Mouse (Mus musculus) forebrain, embryonic 16.5 days (tissue): Measurements from ENCODE around the gene Disp1. TPM values are rescaled to one million over a fixed set of nuclear protein-coding genes. Genes with fewer than 3 reads are reported as not detected.

Experiments used
- ATAC-seq: fragments of 200-750 bp; cut with Nextera tagmentation; 2 replicates; pipeline ENCODE4 v1.8.0; 2017; ENCODE audit warnings: mild to moderate bottlenecking, moderate library complexity
- H3K27ac ChIP-seq: fragments of 300-500 bp; sonication (generic); 2 replicates; pipeline ENCODE4 v1.5.1; 2014; ENCODE audit warnings: low read length, control low read depth
- H3K27me3 ChIP-seq: fragments of 300-500 bp; sonication (generic); replicated peaks from 2 replicates; pipeline ENCODE4 v1.6.1; 2014; ENCODE audit warnings: low read length; ENCODE audit not compliant: control insufficient read depth, insufficient read depth
- H3K36me3 ChIP-seq: fragments of 300-500 bp; sonication (generic); 2 replicates; pipeline ENCODE4 v1.6.1; 2014; ENCODE audit not compliant: control insufficient read depth, insufficient read depth
- H3K4me1 ChIP-seq: fragments of 300-500 bp; sonication (generic); replicated peaks from 2 replicates; pipeline ENCODE4 v1.6.1; 2014; ENCODE audit warnings: low read length; ENCODE audit not compliant: control insufficient read depth, insufficient read depth
- H3K4me2 ChIP-seq: fragments of 300-500 bp; sonication (generic); 2 replicates; pipeline ENCODE4 v1.6.1; 2014; ENCODE audit warnings: mild to moderate bottlenecking, low read length, control low read depth
- H3K4me3 ChIP-seq: fragments of 300-500 bp; sonication (generic); replicated peaks from 2 replicates; pipeline ENCODE4 v1.5.1; 2014; ENCODE audit warnings: mild to moderate bottlenecking, low read length, control low read depth
- H3K9ac ChIP-seq: fragments of 300-500 bp; sonication (generic); replicated peaks from 2 replicates; pipeline ENCODE4 v1.6.1; 2014; ENCODE audit warnings: low read depth, low read length, control low read depth
- H3K9me3 ChIP-seq: fragments of 300-500 bp; sonication (generic); 2 replicates; pipeline ENCODE4 v1.6.1; 2016; ENCODE audit warnings: low read length; ENCODE audit not compliant: control insufficient read depth
- WGBS: fragments of 180-500 bp; shearing (Covaris S2); extraction: QIAGEN DNeasy Blood & Tissue Kit; methylation state at CpG from one replicate; pipeline ENCODE4 v1.1.7; 2014; 5-methylcytosine and 5-hydroxymethylcytosine counted together
- polyA plus RNA-seq: library from polyadenylated mRNA; unstranded; fragments of >200 nt; fragmentation: Nextera tagmentation; extraction: Ambion mirVana; gene quantifications from 2 replicates; pipeline ENCODE4 v1.2.1, GENCODE M21; 2015

Disp1 gene
- polyA plus RNA-seq, 1 experiment from 2014 or later: 6.4 TPM

DNA sequence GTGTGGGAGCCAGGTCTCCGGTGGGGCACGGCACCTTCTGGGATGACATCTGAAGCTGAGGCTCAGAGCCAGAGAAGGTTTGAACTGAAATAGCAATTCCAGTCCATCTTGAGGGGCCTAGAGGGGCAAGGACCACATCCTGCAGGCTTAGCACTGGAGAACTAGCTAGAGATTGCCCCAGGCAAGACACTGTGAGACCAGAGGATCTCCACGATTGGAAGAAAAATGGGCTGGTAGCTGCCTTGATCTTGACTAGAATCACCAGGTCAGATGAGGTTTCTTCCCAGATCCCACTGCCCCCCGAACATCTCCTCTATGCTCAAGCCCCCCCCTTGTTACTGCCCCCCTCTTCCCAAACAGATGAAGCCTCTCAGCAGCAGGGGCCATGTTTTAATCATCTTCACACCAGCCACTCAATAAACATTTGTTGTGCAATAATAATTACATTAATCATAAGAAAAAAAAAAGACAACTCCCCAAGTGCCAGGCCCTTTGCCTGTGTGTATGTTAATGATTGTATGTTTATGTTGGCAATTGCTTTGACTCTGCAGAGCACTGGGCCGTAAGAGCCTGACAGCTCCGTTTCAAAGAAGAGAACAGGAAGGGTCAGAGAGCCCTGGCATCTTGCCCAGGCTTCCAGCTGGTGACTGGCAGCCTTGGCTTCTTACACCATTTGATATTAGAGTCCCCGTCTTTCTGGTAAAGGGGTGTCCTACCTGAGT is 174.0 kb downstream of the Disp1 start:
- H3K4me1 ChIP-seq: peaks cover 22% of the 10 kb centered on the region
- no peaks in the 10 kb centered on the region for H3K36me3 ChIP-seq
- peak; percentile 77 for ATAC-seq
- no peak overlapping the region for H3K4me3 ChIP-seq
- H3K9me3 ChIP-seq: no peaks in the 10 kb centered on the region
- no peak overlapping the region for H3K9ac ChIP-seq
- peaks cover 21% of the 10 kb centered on the region for H3K27me3 ChIP-seq
- WGBS: 26% methylated on average over 7 of the region's 7 CpGs
- H3K27ac ChIP-seq: no peak overlapping the region
- no peak overlapping the region for H3K4me2 ChIP-seq

DNA sequence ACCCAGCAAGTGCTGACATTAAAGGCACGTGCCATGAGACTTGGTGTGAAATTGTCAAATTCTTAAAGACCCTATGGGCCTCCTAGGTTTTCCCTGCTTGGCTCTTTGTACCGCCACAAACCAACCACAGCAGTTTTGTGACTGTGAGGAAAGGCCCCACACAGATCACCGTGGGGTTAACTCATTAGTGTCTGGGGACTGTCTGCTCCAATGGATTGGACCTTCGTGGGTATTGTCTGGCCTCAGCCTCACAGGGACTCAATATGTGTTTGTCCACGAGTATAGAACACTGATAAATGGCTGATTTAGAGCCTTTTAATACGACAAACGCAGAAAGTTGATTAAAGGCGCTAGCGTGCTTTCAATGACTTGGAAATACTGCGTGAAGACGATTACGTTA is 175.2 kb downstream of the Disp1 start:
- Histone ChIP-seq H3K27ac (no peak overlapping the region), H3K9me3 (0 out of 2 replicates have a peak, but pooled peaks cover 3% of the 10 kb centered on the region), H3K4me1 (peaks cover 22% of the 10 kb centered on the region), H3K4me2 (no peak overlapping the region), H3K27me3 (peaks cover 25% of the 10 kb centered on the region), H3K36me3 (no peaks in the 10 kb centered on the region), H3K9ac (no peak overlapping the region), H3K4me3 (no peak overlapping the region)
- no peak for ATAC-seq
- 7% methylated on average over 12 of the region's 12 CpGs for WGBS

DNA sequence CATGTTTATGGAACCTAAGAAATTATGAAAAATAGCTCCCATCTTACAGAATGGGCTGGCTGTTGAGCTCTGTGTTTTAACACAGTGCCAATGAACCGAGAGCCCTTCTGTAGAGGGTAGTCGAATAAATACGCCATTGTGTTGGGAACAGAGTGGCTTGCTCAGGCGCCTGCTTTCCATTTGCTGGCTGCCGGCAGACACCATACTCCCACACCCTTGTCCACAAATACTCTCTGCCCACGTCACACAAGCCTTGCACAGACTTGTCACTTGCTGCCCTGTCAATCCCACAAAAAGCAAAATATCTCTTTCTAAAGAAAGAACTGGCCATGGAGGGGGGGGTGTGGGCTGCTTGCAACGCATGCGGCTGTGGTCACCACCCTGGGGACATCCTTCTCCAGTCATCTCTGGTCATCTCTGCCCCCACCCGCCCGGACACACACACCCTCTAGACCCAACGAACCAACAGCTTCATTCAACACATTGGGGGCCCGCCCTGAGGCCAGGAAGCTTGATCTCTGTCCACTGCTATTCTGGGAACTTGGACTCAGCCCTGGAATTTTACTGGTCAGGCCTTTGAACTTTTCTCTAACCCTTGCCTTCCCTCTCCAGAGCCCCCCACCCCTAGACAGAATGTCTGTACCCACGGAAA is 178.0 kb downstream of the Disp1 start:
- Histone ChIP-seq H3K4me3 (no peak overlapping the region), H3K36me3 (no peaks in the 10 kb centered on the region), H3K4me1 (peaks cover 19% of the 10 kb centered on the region), H3K27me3 (peaks cover 39% of the 10 kb centered on the region), H3K4me2 (no peak overlapping the region), H3K9ac (no peak overlapping the region), H3K9me3 (0 out of 2 replicates have a peak, but pooled peaks cover 3% of the 10 kb centered on the region), H3K27ac (no peak overlapping the region)
- 74% methylated on average over 13 of the region's 13 CpGs for WGBS
- no peak for ATAC-seq

GRCm38 (mm10) chr1:183041703-183042102 is 179.6 kb downstream of the Disp1 start:
- 69% methylated on average over 6 of the region's 7 CpGs for WGBS

DNA sequence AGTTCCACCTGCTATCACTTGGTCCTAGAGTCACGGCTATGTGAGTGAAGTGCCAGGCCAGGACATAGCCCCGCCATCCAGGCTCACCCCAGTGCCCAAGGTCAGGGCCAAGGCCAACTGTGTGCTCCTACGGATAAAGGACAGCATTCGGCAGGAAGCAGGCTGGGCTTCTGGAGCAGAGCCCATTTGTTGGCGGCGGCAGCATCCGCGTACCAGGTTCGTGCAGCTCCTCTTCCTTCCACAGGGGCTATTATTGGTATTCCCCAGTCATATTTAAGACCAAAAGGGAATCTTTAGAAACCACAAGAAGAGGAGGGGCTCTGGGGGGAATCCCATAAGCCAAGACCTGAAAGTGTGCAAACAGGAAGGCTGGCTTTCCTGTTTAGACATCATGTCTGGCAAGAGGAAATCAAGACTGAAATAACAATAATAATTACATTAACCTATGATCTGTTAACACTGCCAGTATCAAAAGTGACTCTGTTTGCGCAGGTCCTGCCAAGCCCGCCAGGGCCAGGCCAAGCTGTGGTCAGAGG is 180.4 kb downstream of the Disp1 start:
- 81% methylated on average over 11 of the region's 11 CpGs for WGBS
- H3K4me2 ChIP-seq: no peak overlapping the region
- H3K4me3 ChIP-seq: no peak overlapping the region
- 0 out of 2 replicates have a peak, but pooled peaks cover 3% of the 10 kb centered on the region for H3K9me3 ChIP-seq
- ATAC-seq: no peak
- no peaks in the 10 kb centered on the region for H3K4me1 ChIP-seq
- no peak overlapping the region for H3K27ac ChIP-seq
- H3K9ac ChIP-seq: no peak overlapping the region
- no peaks in the 10 kb centered on the region for H3K36me3 ChIP-seq
- H3K27me3 ChIP-seq: peaks cover 39% of the 10 kb centered on the region

More at GRCm38 (mm10) chr1:183041703-183042102, 179.6 kb downstream of the Disp1 start:
- no peaks in the 10 kb centered on the region for H3K36me3 ChIP-seq
- no peak overlapping the region for H3K27ac ChIP-seq
- no peak overlapping the region for H3K9ac ChIP-seq
- H3K4me3 ChIP-seq: no peak overlapping the region
- H3K4me1 ChIP-seq: peaks cover 3% of the 10 kb centered on the region
- ATAC-seq: no peak
- 0 out of 2 replicates have a peak, but pooled peaks cover 3% of the 10 kb centered on the region for H3K9me3 ChIP-seq
- H3K27me3 ChIP-seq: peaks cover 39% of the 10 kb centered on the region
- no peak overlapping the region for H3K4me2 ChIP-seq

DNA sequence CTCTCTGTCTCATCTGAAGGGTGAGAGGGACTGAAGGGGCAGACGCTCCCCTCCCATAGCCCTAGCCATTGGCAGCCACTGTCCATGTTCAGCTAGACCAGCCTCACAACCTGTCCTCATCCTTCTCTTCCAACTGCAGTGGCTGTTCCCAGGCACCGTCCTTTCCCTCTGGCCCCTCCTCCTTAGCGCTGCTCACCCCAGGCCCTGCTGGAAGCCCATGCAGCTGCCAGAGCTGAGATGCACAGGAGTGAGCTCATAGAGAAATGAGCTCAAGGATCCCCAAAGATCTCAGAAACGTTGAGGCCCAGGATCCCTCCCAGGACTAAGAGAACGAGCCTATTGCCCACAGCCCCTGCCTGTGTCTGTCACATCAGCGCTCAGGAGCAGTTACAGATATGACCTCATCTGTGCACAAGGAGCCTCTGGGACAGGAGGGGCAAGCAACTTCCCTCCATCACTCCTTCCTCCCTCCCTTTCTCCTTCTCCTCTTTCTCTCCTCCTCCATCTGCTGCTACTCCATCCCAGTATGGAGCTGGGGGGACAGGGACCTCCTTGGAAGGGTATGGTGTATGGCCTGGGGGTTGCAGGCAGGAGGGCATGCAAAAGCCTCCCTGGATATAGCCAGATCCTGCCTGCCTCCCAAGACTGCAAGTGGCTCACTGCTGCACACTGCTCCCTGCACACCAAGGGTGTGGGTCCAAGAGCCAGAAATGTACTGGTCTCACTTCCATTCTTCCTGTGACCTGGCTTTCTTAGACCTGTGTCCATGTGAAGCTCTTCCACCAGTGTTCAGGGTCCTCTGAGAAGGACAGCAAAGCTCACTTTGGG is 181.2 kb downstream of the Disp1 start:
- Histone ChIP-seq H3K9ac (no peak overlapping the region), H3K4me2 (no peak overlapping the region), H3K4me1 (no peaks in the 10 kb centered on the region), H3K4me3 (no peak overlapping the region), H3K27me3 (peaks cover 34% of the 10 kb centered on the region), H3K27ac (no peak overlapping the region), H3K9me3 (0 out of 2 replicates have a peak, but pooled peaks cover 3% of the 10 kb centered on the region), H3K36me3 (no peaks in the 10 kb centered on the region)
- WGBS: 47% methylated on average over 6 of the region's 6 CpGs
- no peak for ATAC-seq

GRCm38 (mm10) chr1:183039404-183039803 is 181.9 kb downstream of the Disp1 start:
- H3K4me2 ChIP-seq: no peak overlapping the region
- peaks cover 30% of the 10 kb centered on the region for H3K27me3 ChIP-seq
- H3K4me1 ChIP-seq: no peaks in the 10 kb centered on the region
- 86% methylated on average over 7 of the region's 7 CpGs for WGBS
- H3K27ac ChIP-seq: no peak overlapping the region
- no peak overlapping the region for H3K9ac ChIP-seq
- no peaks in the 10 kb centered on the region for H3K36me3 ChIP-seq
- H3K4me3 ChIP-seq: no peak overlapping the region
- H3K9me3 ChIP-seq: 0 out of 2 replicates have a peak, but pooled peaks cover 3% of the 10 kb centered on the region
- no peak for ATAC-seq
